Mouse (Mus musculus): ENCODE data around the gene Rnf121. TPM values are rescaled to one million over a fixed set of nuclear protein-coding genes. Genes with fewer than 3 reads are reported as not detected.

The Rnf121 gene
- total and polyA plus RNA-seq, 3 experiments, result 10.3 to 24.8 (median 20.4) TPM

DNA sequence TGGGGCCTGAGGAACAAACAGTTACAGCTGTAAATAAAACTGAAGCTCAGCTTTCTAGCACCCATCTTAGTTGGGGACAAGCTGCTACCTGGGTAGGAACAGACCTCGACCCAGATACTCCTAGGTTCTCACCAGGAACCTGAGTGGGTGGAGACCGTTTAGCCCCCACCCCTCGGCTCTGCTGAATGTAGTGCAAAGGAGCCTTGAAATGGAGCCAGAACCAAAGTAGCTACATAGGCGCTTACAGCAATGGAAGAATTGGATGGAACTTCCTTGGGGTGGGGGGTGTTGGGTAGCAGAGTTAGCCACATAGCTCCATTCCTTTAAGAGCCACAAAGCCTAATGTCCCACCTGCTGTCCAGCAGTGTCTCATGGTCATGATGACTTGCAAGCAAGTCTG is 48.3 kb downstream of the Rnf121 start:
- in situ Hi-C loops (cut with MboI; ENCODE audit: low pct_ligation_motif_present, low pct_unique_long_range_greater_than_20kb, low sequenced_read_pairs) (no loop called here), dilution Hi-C loops (cut with MboI; ENCODE audit: extremely low pct_ligation_motif_present, extremely low pct_unique_long_range_greater_than_20kb, low sequenced_read_pairs) (no loop called here)
- Histone ChIP-seq H3K9me3 (replicated peaks; ENCODE audit: low read length) (no peaks in the 10 kb centered on the region), H3K9ac (ENCODE audit: insufficient read depth, low read depth) (no peak overlapping the region), H3K4me2 (ENCODE audit: insufficient read depth, low read depth, poor library complexity, severe bottlenecking) (no peak overlapping the region), H3K4me1 (ENCODE audit: control insufficient read depth in 1 of 2, insufficient read depth in 2 of 2) (peaks cover 6 to 23% of the 10 kb centered on the region in 2 experiments; a peak in 3 of 4 replicates), H3K36me3 (replicated peaks in 1 of 2; ENCODE audit: control insufficient read depth in 1 of 2, insufficient read depth in 1 of 2, low read length in 1 of 2) (peaks cover 62 to 93% of the 10 kb centered on the region in 2 experiments), H3K27ac (ENCODE audit: insufficient read depth, low read depth) (no peak overlapping the region), H3K79me2 (replicated peaks; ENCODE audit: control insufficient read depth, extremely low read depth, insufficient read depth, poor library complexity, severe bottlenecking) (no peaks in the 10 kb centered on the region), H3K4me3 (replicated peaks in 1 of 3; ENCODE audit: low read depth in 2 of 3, low read length in 2 of 3, poor library complexity in 1 of 3) (no peak overlapping the region), H3K27me3 (replicated peaks) (no peaks in the 10 kb centered on the region)
- TF ChIP-seq ETS1 (conservative IDR thresholded peaks at IDR 0.05; ENCODE audit: low read depth, low read length), result no peak
- TF ChIP-seq BHLHE40 (IDR thresholded peaks at IDR 0.05; ENCODE audit: low read depth, low read length), result no peak
- TF ChIP-seq SIN3A (IDR thresholded peaks at IDR 0.05; ENCODE audit: low read length), result no peak
- no peak for TF ChIP-seq UBTF (IDR thresholded peaks at IDR 0.05; ENCODE audit: low read depth, low read length)
- TF ChIP-seq SMC3 (IDR thresholded peaks at IDR 0.05; ENCODE audit: low read depth, low read length), result no peak
- TF ChIP-seq CTCF (conservative IDR thresholded peaks at IDR 0.05 in 1 of 2, IDR thresholded peaks at IDR 0.05 in 1 of 2; ENCODE audit: low read depth in 2 of 2, low read length in 2 of 2), result no peak
- TF ChIP-seq ZKSCAN1 (IDR thresholded peaks at IDR 0.05; ENCODE audit: borderline replicate concordance, low read depth, low read length), result no peak
- TF ChIP-seq NELFE (IDR thresholded peaks at IDR 0.05; ENCODE audit: low read depth, low read length), result no peak
- no peak for DNase-seq (ENCODE audit: extremely low read depth)

DNA sequence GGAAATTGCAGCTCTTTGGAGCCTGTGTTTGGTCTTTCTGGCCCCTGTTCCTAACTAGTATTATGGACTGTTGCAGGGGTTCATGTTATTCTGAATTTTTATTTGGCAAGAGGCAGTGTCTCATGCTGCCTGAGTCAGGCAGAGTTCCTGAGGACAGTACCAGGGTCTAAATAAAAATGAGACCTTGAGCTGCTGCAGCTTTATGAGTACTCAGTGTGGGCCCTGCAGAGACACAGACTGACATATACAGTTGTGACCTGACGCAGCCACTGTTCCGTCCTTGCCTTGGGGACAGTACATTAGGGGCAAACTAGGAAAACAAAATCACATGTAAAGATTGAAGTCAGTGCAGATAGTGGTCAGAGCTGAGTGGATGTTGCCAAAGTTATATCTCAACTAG is 50.3 kb downstream of the Rnf121 start:
- H3K27me3 ChIP-seq (replicated peaks), result no peaks in the 10 kb centered on the region
- in situ Hi-C loops (cut with MboI; ENCODE audit: low pct_ligation_motif_present, low pct_unique_long_range_greater_than_20kb, low sequenced_read_pairs) (no loop called here), dilution Hi-C loops (cut with MboI; ENCODE audit: extremely low pct_ligation_motif_present, extremely low pct_unique_long_range_greater_than_20kb, low sequenced_read_pairs) (no loop called here)
- DNase-seq (ENCODE audit: extremely low read depth), result no peak
- no peak overlapping the region for H3K27ac ChIP-seq (ENCODE audit: insufficient read depth, low read depth)
- peaks cover 6 to 23% of the 10 kb centered on the region in 2 experiments; a peak in 3 of 4 replicates for H3K4me1 ChIP-seq (ENCODE audit: control insufficient read depth in 1 of 2, insufficient read depth in 2 of 2)
- no peak overlapping the region for H3K4me2 ChIP-seq (ENCODE audit: insufficient read depth, low read depth, poor library complexity, severe bottlenecking)
- H3K79me2 ChIP-seq (replicated peaks; ENCODE audit: control insufficient read depth, extremely low read depth, insufficient read depth, poor library complexity, severe bottlenecking), result no peaks in the 10 kb centered on the region
- no peak overlapping the region for H3K9ac ChIP-seq (ENCODE audit: insufficient read depth, low read depth)
- peaks cover 77 to 100% of the 10 kb centered on the region in 2 experiments for H3K36me3 ChIP-seq (replicated peaks in 1 of 2; ENCODE audit: control insufficient read depth in 1 of 2, insufficient read depth in 1 of 2, low read length in 1 of 2)
- TF ChIP-seq PAX5 (IDR thresholded peaks at IDR 0.05; ENCODE audit: low read length) (no peak), CHD2 (IDR thresholded peaks at IDR 0.05; ENCODE audit: low read length) (no peak), POLR2A (IDR thresholded peaks at IDR 0.05; ENCODE audit: low read depth, low read length) (no peak), CTCF (conservative IDR thresholded peaks at IDR 0.05 in 1 of 2, IDR thresholded peaks at IDR 0.05 in 1 of 2; ENCODE audit: low read depth in 2 of 2, low read length in 2 of 2) (no peak)
- H3K4me3 ChIP-seq (replicated peaks in 1 of 3; ENCODE audit: low read depth in 2 of 3, low read length in 2 of 3, poor library complexity in 1 of 3), result no peak overlapping the region
- H3K9me3 ChIP-seq (replicated peaks; ENCODE audit: low read length), result no peaks in the 10 kb centered on the region

GRCm38 (mm10) chr7:102013416-102013815 is 51.9 kb downstream of the Rnf121 start:
- Histone ChIP-seq H3K36me3 (replicated peaks in 1 of 2; ENCODE audit: control insufficient read depth in 1 of 2, insufficient read depth in 1 of 2, low read length in 1 of 2) (peaks cover 90 to 100% of the 10 kb centered on the region in 2 experiments), H3K4me2 (ENCODE audit: insufficient read depth, low read depth, poor library complexity, severe bottlenecking) (no peak overlapping the region), H3K4me3 (replicated peaks in 1 of 3; ENCODE audit: low read depth in 2 of 3, low read length in 2 of 3, poor library complexity in 1 of 3) (no peak overlapping the region), H3K27me3 (replicated peaks) (no peaks in the 10 kb centered on the region), H3K79me2 (replicated peaks; ENCODE audit: control insufficient read depth, extremely low read depth, insufficient read depth, poor library complexity, severe bottlenecking) (no peaks in the 10 kb centered on the region), H3K9ac (ENCODE audit: insufficient read depth, low read depth) (no peak overlapping the region), H3K4me1 (ENCODE audit: control insufficient read depth in 1 of 2, insufficient read depth in 2 of 2) (peaks cover 0 to 8% of the 10 kb centered on the region in 2 experiments; a peak in 2 of 4 replicates), H3K27ac (ENCODE audit: insufficient read depth, low read depth) (no peak overlapping the region), H3K9me3 (replicated peaks; ENCODE audit: low read length) (no peaks in the 10 kb centered on the region)
- no peak for TF ChIP-seq TCF12 (IDR thresholded peaks at IDR 0.05; ENCODE audit: low read depth, low read length)
- TF ChIP-seq NRF1 (IDR thresholded peaks at IDR 0.05; ENCODE audit: low read depth, low read length), result no peak
- no peak for TF ChIP-seq TBP (conservative IDR thresholded peaks at IDR 0.05; ENCODE audit: low read depth, low read length)
- no peak for TF ChIP-seq POLR2AphosphoS2 (IDR thresholded peaks at IDR 0.05; ENCODE audit: low read depth, low read length)
- no peak for DNase-seq (ENCODE audit: extremely low read depth)
- dilution Hi-C loops (cut with MboI; ENCODE audit: extremely low pct_ligation_motif_present, extremely low pct_unique_long_range_greater_than_20kb, low sequenced_read_pairs) (no loop called here), in situ Hi-C loops (cut with MboI; ENCODE audit: low pct_ligation_motif_present, low pct_unique_long_range_greater_than_20kb, low sequenced_read_pairs) (no loop called here)
